Comparison of ENCODE assay signal across 29 mouse cellular contexts in genomic region chr4:87699586-87699985, GRCm38 (mm10).
DNase-seq lines count a peak whose midpoint lies in the region; ATAC-seq lines count a peak whose summit lies in the region.
"Had no signal": no experiment of that assay in that cellular context is flagged by ENCODE, and none has a peak within 500 bp of the region (broad histone marks: within the 10 kb centered on the region; RNA-seq: fewer than 3 reads in every experiment).

No protein-coding gene starts in this region.

- peak; percentile 18 for DNase-seq in embryo, embryonic 10.5 days (ENCODE audit: low spot score)
- DNase-seq in embryo, embryonic 10 days (ENCODE audit: low spot score): no peak
- no peak for DNase-seq in midbrain, embryonic 11.5 days (ENCODE audit: low spot score, missing footprints)
- no peak for DNase-seq in midbrain, embryonic 10.5 days (ENCODE audit: low spot score)
- DNase-seq in retina, embryonic 14.5 days (ENCODE audit: low spot score): peak; percentile 26
- no peak for DNase-seq in retina, postnatal 1 day
- no peak for DNase-seq in kidney, adult 8-10 months
- no peak for DNase-seq in urinary bladder, postnatal 25 days (ENCODE audit: low spot score)
- DNase-seq: adrenal gland, postnatal 10 days; adrenal gland, postnatal 36 days; cerebellum, adult 11 months; cerebellum, adult 2 months; cerebellum, adult 9-11 months; cerebellum, postnatal 25 days; gastrocnemius, postnatal 10 days; gastrocnemius, postnatal 36 days; heart, postnatal 10 days; heart, postnatal 36 days had no signal

- H3K27me3 ChIP-seq in midbrain, embryonic 11.5 days (ENCODE audit: control insufficient read depth, insufficient read depth, low read length): no peaks in the 10 kb centered on the region
- peaks cover 22% of the 10 kb centered on the region for H3K27me3 ChIP-seq in midbrain, embryonic 10.5 days (ENCODE audit: low read depth, poor library complexity, severe bottlenecking)
- H3K27me3 ChIP-seq: forebrain, embryonic 13.5 days; heart, embryonic 12.5 days; heart, embryonic 15.5 days; hindbrain, embryonic 13.5 days; intestine, embryonic 15.5 days had no signal

- peaks cover 6% of the 10 kb centered on the region for H3K4me1 ChIP-seq in midbrain, embryonic 11.5 days (ENCODE audit: control insufficient read depth, insufficient read depth, low read length)
- H3K4me1 ChIP-seq in midbrain, embryonic 10.5 days: peaks cover 29% of the 10 kb centered on the region
- H3K4me1 ChIP-seq: heart, embryonic 15.5 days; intestine, embryonic 15.5 days had no signal

- ATAC-seq in midbrain, embryonic 11.5 days (ENCODE audit: low FRiP score): peak; percentile 52
- ATAC-seq: activated CD4-positive, CD25-positive, alpha-beta regulatory T cell, adult 4 months; forebrain, embryonic 13.5 days; forebrain, embryonic 16.5 days; hindbrain, embryonic 16.5 days; intestine, embryonic 15.5 days had no signal

- H3K4me3 ChIP-seq in midbrain, embryonic 11.5 days (ENCODE audit: low read depth, low read length): no peak overlapping the region
- H3K4me3 ChIP-seq in midbrain, embryonic 10.5 days: no peak overlapping the region
- H3K4me3 ChIP-seq: embryonic facial prominence, embryonic 12.5 days; erythroblast, embryonic 14.5 days; forebrain, embryonic 13.5 days; heart, embryonic 12.5 days; heart, embryonic 15.5 days; hindbrain, embryonic 10.5 days; hindbrain, embryonic 13.5 days; intestine, embryonic 15.5 days had no signal

- H3K36me3 ChIP-seq in midbrain, embryonic 11.5 days (ENCODE audit: control insufficient read depth, insufficient read depth, low read length): no peaks in the 10 kb centered on the region
- no peaks in the 10 kb centered on the region for H3K36me3 ChIP-seq in midbrain, embryonic 10.5 days
- H3K36me3 ChIP-seq: embryonic facial prominence, embryonic 12.5 days; heart, embryonic 12.5 days; heart, embryonic 15.5 days; hindbrain, embryonic 10.5 days; hindbrain, embryonic 13.5 days; intestine, embryonic 15.5 days had no signal

- H3K9ac ChIP-seq in midbrain, embryonic 11.5 days (ENCODE audit: low read length): no peak overlapping the region
- H3K9ac ChIP-seq: embryonic facial prominence, embryonic 12.5 days; forebrain, embryonic 13.5 days; heart, embryonic 12.5 days; heart, embryonic 15.5 days; hindbrain, embryonic 13.5 days; intestine, embryonic 15.5 days had no signal

- H3K4me2 ChIP-seq in midbrain, embryonic 11.5 days: no peak overlapping the region
- H3K4me2 ChIP-seq: embryonic facial prominence, embryonic 12.5 days; forebrain, embryonic 13.5 days; heart, embryonic 12.5 days; heart, embryonic 15.5 days; hindbrain, embryonic 13.5 days; intestine, embryonic 15.5 days had no signal

- no peak overlapping the region for H3K27ac ChIP-seq in midbrain, embryonic 11.5 days (ENCODE audit: low read depth, low read length)
- no peak overlapping the region for H3K27ac ChIP-seq in midbrain, embryonic 10.5 days (replicated peaks)
- H3K27ac ChIP-seq: forebrain, embryonic 13.5 days; heart, embryonic 15.5 days; hindbrain, embryonic 10.5 days; hindbrain, embryonic 13.5 days; intestine, embryonic 15.5 days had no signal

- H3K9me3 ChIP-seq in midbrain, embryonic 11.5 days (ENCODE audit: control insufficient read depth, low read length): no peaks in the 10 kb centered on the region
- no peaks in the 10 kb centered on the region for H3K9me3 ChIP-seq in midbrain, embryonic 10.5 days (replicated peaks)
- H3K9me3 ChIP-seq: embryonic facial prominence, embryonic 12.5 days; forebrain, embryonic 13.5 days; heart, embryonic 12.5 days; heart, embryonic 15.5 days; hindbrain, embryonic 10.5 days; hindbrain, embryonic 13.5 days; intestine, embryonic 15.5 days had no signal

- 13% methylated on average over 4 of the region's 4 CpGs for WGBS in midbrain, embryonic 11.5 days
- WGBS in midbrain, embryonic 10.5 days: 18% methylated on average over 4 of the region's 4 CpGs

Comparison
In these comparisons a context has a peak if more than half of its experiments do, and no peak if none do; other contexts are left out.
1. DNase-seq: peak in embryo, embryonic 10.5 days (single experiment) and retina, embryonic 14.5 days (single experiment); none in embryo, embryonic 10 days (single experiment), midbrain, embryonic 11.5 days (single experiment), midbrain, embryonic 10.5 days (single experiment), retina, postnatal 1 day (single experiment), kidney, adult 8-10 months (0 of 2) and urinary bladder, postnatal 25 days (single experiment).